ENCODE assay signal across 7 mouse cellular contexts in genomic region chr1:55052355-55052953, GRCm38 (mm10). TPM values are rescaled to one million over a fixed set of nuclear protein-coding genes. Genes with fewer than 3 reads are reported as not detected.
A peak's percentile ranks its signal among the peaks of the same experiment; 100 is the strongest.
DNase-seq lines count a peak whose midpoint lies in the region; ATAC-seq lines count a peak whose summit lies in the region.

Gene Coq10b, plus strand, starts transcription at chr1:55052770.

- no peaks in the 10 kb centered on the region for H3K27me3 ChIP-seq in embryonic facial prominence, embryonic 11.5 days (ENCODE audit: control insufficient read depth, insufficient read depth, low read length)
- H3K27me3 ChIP-seq in limb, embryonic 10.5 days (ENCODE audit: low read depth, poor library complexity, severe bottlenecking) = 0 out of 2 replicates have a peak, but pooled peaks cover 6% of the 10 kb centered on the region
- H3K27me3 ChIP-seq in midbrain, embryonic 13.5 days = peaks cover 8% of the 10 kb centered on the region

- H3K4me2 ChIP-seq in embryonic facial prominence, embryonic 11.5 days (ENCODE audit: low read depth, low read length) = peak within 1 kb of the TSS; percentile 83
- peak within 1 kb of the TSS; percentile 76 for H3K4me2 ChIP-seq in midbrain, embryonic 13.5 days (replicated peaks)

- H3K4me3 ChIP-seq in embryonic facial prominence, embryonic 11.5 days (ENCODE audit: low read depth, low read length) = peak within 1 kb of the TSS; percentile 92
- H3K4me3 ChIP-seq in limb, embryonic 10.5 days = peak within 1 kb of the TSS; percentile 87
- H3K4me3 ChIP-seq in midbrain, embryonic 13.5 days (replicated peaks) = peak within 1 kb of the TSS; percentile 88

- under 1% methylated on average over 42 of the region's 46 CpGs for WGBS in embryonic facial prominence, embryonic 11.5 days
- under 1% methylated on average over 45 of the region's 46 CpGs for WGBS in limb, embryonic 10.5 days
- under 1% methylated on average over 46 of the region's 46 CpGs for WGBS in midbrain, embryonic 13.5 days

- H3K36me3 ChIP-seq in embryonic facial prominence, embryonic 11.5 days (replicated peaks; ENCODE audit: control insufficient read depth, insufficient read depth, low read depth, low read length) = no peaks in the 10 kb centered on the region
- peaks cover 8% of the 10 kb centered on the region; the same call in 1 of the 2 replicates for H3K36me3 ChIP-seq in limb, embryonic 10.5 days
- peaks cover 5% of the 10 kb centered on the region for H3K36me3 ChIP-seq in midbrain, embryonic 13.5 days

- H3K9ac ChIP-seq in embryonic facial prominence, embryonic 11.5 days (replicated peaks; ENCODE audit: low read length) = peak within 1 kb of the TSS; percentile 68
- peak within 1 kb of the TSS; percentile 79 for H3K9ac ChIP-seq in midbrain, embryonic 13.5 days (replicated peaks)

- peak; percentile 100 for DNase-seq in adrenal gland, postnatal 14 days
- peak; percentile 100 for DNase-seq in embryonic facial prominence, embryonic 11.5 days (ENCODE audit: low spot score)
- peak; percentile 99 for DNase-seq in kidney, adult 11 months
- peak; percentile 99 for DNase-seq in limb, embryonic 10.5 days (ENCODE audit: low spot score)
- DNase-seq in spleen, adult 12 weeks (ENCODE audit: low spot score) = peak; percentile 97

- no peaks in the 10 kb centered on the region for H3K9me3 ChIP-seq in embryonic facial prominence, embryonic 11.5 days (replicated peaks; ENCODE audit: control insufficient read depth, low read length)
- H3K9me3 ChIP-seq in limb, embryonic 10.5 days (replicated peaks) = no peaks in the 10 kb centered on the region
- H3K9me3 ChIP-seq in midbrain, embryonic 13.5 days = no peaks in the 10 kb centered on the region

- peak within 1 kb of the TSS; percentile 59; the same call in 1 of the 2 replicates for H3K27ac ChIP-seq in embryonic facial prominence, embryonic 11.5 days (replicated peaks; ENCODE audit: low read depth, low read length)
- peak within 1 kb of the TSS; percentile 87 for H3K27ac ChIP-seq in limb, embryonic 10.5 days
- H3K27ac ChIP-seq in midbrain, embryonic 13.5 days = peak within 1 kb of the TSS; percentile 74

- peak; percentile 100 for ATAC-seq in embryonic facial prominence, embryonic 11.5 days (replicated peaks; ENCODE audit: insufficient number of reproducible peaks, low FRiP score, low TSS enrichment, low read depth)
- ATAC-seq in granulocyte monocyte progenitor cell, adult 5-6 weeks (replicated peaks; ENCODE audit: poor library complexity, severe bottlenecking) = peak; percentile 91
- peak; percentile 100 for ATAC-seq in midbrain, embryonic 13.5 days

- H3K4me1 ChIP-seq in embryonic facial prominence, embryonic 11.5 days (ENCODE audit: control insufficient read depth, insufficient read depth, low read length) = peaks cover 3% of the 10 kb centered on the region; the same call in 1 of the 2 replicates
- H3K4me1 ChIP-seq in limb, embryonic 10.5 days = peaks cover 12% of the 10 kb centered on the region
- H3K4me1 ChIP-seq in midbrain, embryonic 13.5 days (replicated peaks) = peaks cover 23% of the 10 kb centered on the region

RNA-seq across cellular contexts. Expression of gene Coq10b, which starts in this region (rescaled TPM):
- 63.1 and 105 TPM in 2 replicates for total RNA-seq in adrenal gland, postnatal 14 days (2021)
- 25.4 and 27.7 TPM in 2 replicates for polyA plus RNA-seq in embryonic facial prominence, embryonic 11.5 days (2014; fragmentation: Nextera tagmentation; extraction: Ambion mirVana)
- 13.5 and 20.2 TPM in 2 replicates for total RNA-seq in granulocyte monocyte progenitor cell, adult 5-6 weeks (2014; fragmentation: Nextera tagmentation)
- total RNA-seq in granulocyte monocyte progenitor cell, adult 5-6 weeks (2017) = 14.0 and 15.2 TPM in 2 replicates
- 19.0 and 19.5 TPM in 2 replicates for polyA plus RNA-seq in limb, embryonic 10.5 days (2016; fragmentation: Nextera tagmentation; extraction: Ambion mirVana)
- 33.1 and 35.2 TPM in 2 replicates for polyA plus RNA-seq in midbrain, embryonic 13.5 days (2015; fragmentation: Nextera tagmentation; extraction: Ambion mirVana)

Comparison
In these comparisons a context has a peak if more than half of its experiments do, and no peak if none do; other contexts are left out.
1. Peak in every context shown above with its lines: DNase-seq, ATAC-seq, H3K4me3 ChIP-seq and H3K27ac ChIP-seq.